Mouse (Mus musculus) embryonic facial prominence, embryonic 10.5 days (tissue): ENCODE measurements at regions not wholly inside any gene's neighbourhood (a gene's known extent, or its start where the extent isn't known, plus 50 kb on each side); places are given as distances from the start of the nearest gene placed in this dataset.

Source experiments
- DNase-seq: peaks from one replicate; pipeline ENCODE4 v3.0.0-alpha.2; 2017; ENCODE audit warnings: low spot score
- H3K27ac ChIP-seq: fragments of 300-500 bp; sonication (generic); replicated peaks from 2 replicates; pipeline ENCODE4 v1.5.1; 2016; ENCODE audit warnings: mild to moderate bottlenecking
- H3K27me3 ChIP-seq: fragments of 300-500 bp; sonication (generic); replicated peaks from 2 replicates; pipeline ENCODE4 v1.6.1; 2016; ENCODE audit warnings: low read depth, mild to moderate bottlenecking; ENCODE audit not compliant: poor library complexity, severe bottlenecking
- H3K36me3 ChIP-seq: fragments of 300-500 bp; sonication (generic); replicated peaks from 2 replicates; pipeline ENCODE4 v1.6.1; 2016; ENCODE audit warnings: mild to moderate bottlenecking, moderate library complexity
- H3K4me1 ChIP-seq: fragments of 300-500 bp; sonication (generic); 2 replicates; pipeline ENCODE4 v1.6.1; 2016
- H3K4me3 ChIP-seq: fragments of 300-500 bp; sonication (generic); 2 replicates; pipeline ENCODE4 v1.5.1; 2016; ENCODE audit warnings: mild to moderate bottlenecking, moderate library complexity
- H3K9me3 ChIP-seq: fragments of 300-500 bp; sonication (generic); 2 replicates; pipeline ENCODE4 v1.6.1; 2016; ENCODE audit warnings: mild to moderate bottlenecking
- WGBS: fragments of 180-500 bp; shearing (Covaris S2); methylation state at CpG from one replicate; pipeline ENCODE4 v1.1.7; 2016; 5-methylcytosine and 5-hydroxymethylcytosine counted together

- 86% methylated on average over 7 of the region's 7 CpGs for WGBS
- H3K9me3 ChIP-seq, result peaks cover 2% of the 10 kb centered on the region; the same call in 1 of the 2 replicates
- no peak overlapping the region for H3K4me3 ChIP-seq
- no peaks in the 10 kb centered on the region for H3K27me3 ChIP-seq
- no peak overlapping the region for H3K27ac ChIP-seq
- no peak for DNase-seq
- H3K36me3 ChIP-seq, result no peaks in the 10 kb centered on the region
- H3K4me1 ChIP-seq, result no peaks in the 10 kb centered on the region
These were observed 138.3 kb upstream of the Zfp648 start for GRCm38 (mm10) chr1:154062666-154063065.

GRCm38 (mm10) chr1:154064633-154065032 is 136.4 kb upstream of the Zfp648 start:
- no peak for DNase-seq
- Histone ChIP-seq H3K9me3 (no peaks in the 10 kb centered on the region), H3K27ac (no peak overlapping the region), H3K27me3 (no peaks in the 10 kb centered on the region), H3K36me3 (no peaks in the 10 kb centered on the region), H3K4me3 (no peak overlapping the region), H3K4me1 (no peaks in the 10 kb centered on the region)
- WGBS, result 86% methylated on average over 5 of the region's 5 CpGs

GRCm38 (mm10) chr1:154065336-154066329 is 135.4 kb upstream of the Zfp648 start:
- WGBS, result 77% methylated on average over 18 of the region's 18 CpGs
- no peaks in the 10 kb centered on the region for H3K36me3 ChIP-seq
- H3K4me3 ChIP-seq, result no peak overlapping the region
- no peaks in the 10 kb centered on the region for H3K27me3 ChIP-seq
- no peaks in the 10 kb centered on the region for H3K4me1 ChIP-seq
- no peak for DNase-seq
- no peaks in the 10 kb centered on the region for H3K9me3 ChIP-seq
- no peak overlapping the region for H3K27ac ChIP-seq

GRCm38 (mm10) chr1:154067856-154068255 is 133.1 kb upstream of the Zfp648 start:
- Histone ChIP-seq H3K4me1 (no peaks in the 10 kb centered on the region), H3K36me3 (no peaks in the 10 kb centered on the region), H3K27me3 (no peaks in the 10 kb centered on the region), H3K9me3 (no peaks in the 10 kb centered on the region), H3K4me3 (no peak overlapping the region), H3K27ac (no peak overlapping the region)
- WGBS, result 89% methylated on average over 1 of the region's 1 CpGs
- DNase-seq, result no peak

GRCm38 (mm10) chr1:154074270-154074669 is 126.7 kb upstream of the Zfp648 start:
- Histone ChIP-seq H3K4me3 (no peak overlapping the region), H3K36me3 (no peaks in the 10 kb centered on the region), H3K27ac (no peak overlapping the region), H3K4me1 (peaks cover 4% of the 10 kb centered on the region; the same call in 1 of the 2 replicates), H3K9me3 (no peaks in the 10 kb centered on the region), H3K27me3 (no peaks in the 10 kb centered on the region)
- 97% methylated on average over 1 of the region's 1 CpGs for WGBS
- no peak for DNase-seq

- Histone ChIP-seq H3K27me3 (no peaks in the 10 kb centered on the region), H3K36me3 (no peaks in the 10 kb centered on the region), H3K9me3 (no peaks in the 10 kb centered on the region), H3K27ac (no peak overlapping the region), H3K4me3 (no peak overlapping the region), H3K4me1 (peaks cover 13% of the 10 kb centered on the region)
- 70% methylated on average over 10 of the region's 10 CpGs for WGBS
- no peak for DNase-seq
These were observed 124.1 kb upstream of the Zfp648 start for GRCm38 (mm10) chr1:154076684-154077475.

- WGBS, result 58% methylated on average over 10 of the region's 10 CpGs
- peaks cover 13% of the 10 kb centered on the region for H3K4me1 ChIP-seq
- H3K4me3 ChIP-seq, result no peak overlapping the region
- H3K27me3 ChIP-seq, result no peaks in the 10 kb centered on the region
- H3K27ac ChIP-seq, result no peak overlapping the region
- H3K9me3 ChIP-seq, result no peaks in the 10 kb centered on the region
- H3K36me3 ChIP-seq, result no peaks in the 10 kb centered on the region
- no peak for DNase-seq
These were observed 120.2 kb upstream of the Zfp648 start for GRCm38 (mm10) chr1:154080505-154081380.

GRCm38 (mm10) chr1:154086145-154086544 is 114.8 kb upstream of the Zfp648 start:
- DNase-seq, result no peak
- no peak overlapping the region for H3K27ac ChIP-seq
- no peaks in the 10 kb centered on the region for H3K27me3 ChIP-seq
- H3K4me1 ChIP-seq, result no peaks in the 10 kb centered on the region
- H3K36me3 ChIP-seq, result no peaks in the 10 kb centered on the region
- H3K9me3 ChIP-seq, result no peaks in the 10 kb centered on the region
- no peak overlapping the region for H3K4me3 ChIP-seq

GRCm38 (mm10) chr1:154089815-154090214 is 111.2 kb upstream of the Zfp648 start:
- DNase-seq, result no peak
- H3K27ac ChIP-seq, result no peak overlapping the region
- 83% methylated on average over 3 of the region's 3 CpGs for WGBS
- H3K36me3 ChIP-seq, result no peaks in the 10 kb centered on the region
- no peaks in the 10 kb centered on the region for H3K4me1 ChIP-seq
- H3K27me3 ChIP-seq, result no peaks in the 10 kb centered on the region
- H3K9me3 ChIP-seq, result no peaks in the 10 kb centered on the region
- H3K4me3 ChIP-seq, result no peak overlapping the region

- DNase-seq, result no peak
- Histone ChIP-seq H3K36me3 (no peaks in the 10 kb centered on the region), H3K4me3 (no peak overlapping the region), H3K27me3 (no peaks in the 10 kb centered on the region), H3K9me3 (no peaks in the 10 kb centered on the region), H3K27ac (no peak overlapping the region), H3K4me1 (no peaks in the 10 kb centered on the region)
- 68% methylated on average over 7 of the region's 7 CpGs for WGBS
These were observed 110.2 kb upstream of the Zfp648 start for GRCm38 (mm10) chr1:154090521-154091490.

- H3K36me3 ChIP-seq, result no peaks in the 10 kb centered on the region
- H3K4me3 ChIP-seq, result no peak overlapping the region
- H3K4me1 ChIP-seq, result 0 out of 2 replicates have a peak, but pooled peaks cover 2% of the 10 kb centered on the region
- H3K9me3 ChIP-seq, result no peaks in the 10 kb centered on the region
- WGBS, result 65% methylated on average over 4 of the region's 4 CpGs
- no peaks in the 10 kb centered on the region for H3K27me3 ChIP-seq
- DNase-seq, result no peak
- no peak overlapping the region for H3K27ac ChIP-seq
These were observed 107.4 kb upstream of the Zfp648 start for GRCm38 (mm10) chr1:154093549-154093948.
